ENCODE assay signal across 8 mouse cellular contexts in genomic region chr17:84626276-84626856, GRCm38 (mm10). TPM values are rescaled to one million over a fixed set of nuclear protein-coding genes. Genes with fewer than 3 reads are reported as not detected.
DNase-seq lines count a peak whose midpoint lies in the region; ATAC-seq lines count a peak whose summit lies in the region.

Gene Dync2li1, plus strand, starts transcription at chr17:84626496.

- peaks cover 4% of the 10 kb centered on the region for H3K4me1 ChIP-seq in intestine, embryonic 15.5 days (replicated peaks)

- peak; percentile 97 for ATAC-seq in intestine, embryonic 15.5 days
- ATAC-seq in megakaryocyte-erythroid progenitor cell, adult 5-6 weeks (replicated peaks; ENCODE audit: low FRiP score, low TSS enrichment, poor library complexity, severe bottlenecking) = peak; percentile 99

- no peaks in the 10 kb centered on the region for H3K36me3 ChIP-seq in intestine, embryonic 15.5 days

- no peaks in the 10 kb centered on the region for H3K9me3 ChIP-seq in intestine, embryonic 15.5 days

- peak within 1 kb of the TSS; percentile 58 for H3K9ac ChIP-seq in intestine, embryonic 15.5 days

- H3K4me2 ChIP-seq in intestine, embryonic 15.5 days (replicated peaks) = peak within 1 kb of the TSS; percentile 92

- intact Hi-C loops in gastrocnemius, postnatal 36 days (cut with DNase I) = no loop called here
- intact Hi-C loops in left cerebral cortex, postnatal 14 days (cut with DNase I) = no loop called here

- no peaks in the 10 kb centered on the region for H3K27me3 ChIP-seq in intestine, embryonic 15.5 days (replicated peaks)

- H3K4me3 ChIP-seq in intestine, embryonic 15.5 days (replicated peaks) = peak within 1 kb of the TSS; percentile 61

- peak; percentile 91 for DNase-seq in adrenal gland, postnatal 10 days
- DNase-seq in embryo, embryonic 9.5 days (ENCODE audit: extremely low spot score) = peak; percentile 92
- peak; percentile 72 to 83 for DNase-seq in gastrocnemius, postnatal 36 days
- DNase-seq in left cerebral cortex, postnatal 14 days (ENCODE audit: low spot score in 2 of 2) = peak; percentile 94 to 95
- peak; percentile 94 for DNase-seq in right cerebral cortex, postnatal 14 days
- peak; percentile 79 for DNase-seq in urinary bladder, postnatal 25 days (ENCODE audit: low spot score)

- peak within 1 kb of the TSS; percentile 54; the same call in 1 of the 2 replicates for H3K27ac ChIP-seq in intestine, embryonic 15.5 days

- WGBS in intestine, embryonic 15.5 days = 2% methylated on average over 25 of the region's 25 CpGs

RNA-seq across cellular contexts. Expression of gene Dync2li1, which starts in this region (rescaled TPM):
- 10 to 100 TPM; 14.6 to 17.9 TPM for total RNA-seq in adrenal gland, postnatal 10 days (2021)
- total RNA-seq in gastrocnemius, postnatal 36 days (2021) = 1 to 10 TPM; 2.6 to 3.3 TPM
- 21.9 and 24.7 TPM in 2 replicates for polyA plus RNA-seq in intestine, embryonic 15.5 days (2015; fragmentation: Nextera tagmentation; extraction: Ambion mirVana)
- total RNA-seq in left cerebral cortex, postnatal 14 days (2021) = 10 to 100 TPM; 22.1 to 24.3 TPM
- 3.3 TPM in 1 of 2 replicates, not detected in the other for total RNA-seq in megakaryocyte-erythroid progenitor cell, adult 5-6 weeks (2014; fragmentation: Nextera tagmentation)
- total RNA-seq in megakaryocyte-erythroid progenitor cell, adult 5-6 weeks (2017) = 0.50 and 1.4 TPM in 2 replicates

Comparison
In these comparisons a context has a peak if more than half of its experiments do, and no peak if none do; other contexts are left out.
1. Peak in every context shown above with its lines: DNase-seq, ATAC-seq, H3K4me3 ChIP-seq and H3K27ac ChIP-seq.